Mouse (Mus musculus) heart, embryonic 15.5 days (tissue): ENCODE measurements at regions not wholly inside any gene's neighbourhood (a gene's known extent, or its start where the extent isn't known, plus 50 kb on each side); places are given as distances from the start of the nearest gene placed in this dataset.

Experiments used
- ATAC-seq: fragments of 200-750 bp; cut with Nextera tagmentation; replicated peaks from 2 replicates; pipeline ENCODE4 v1.8.0; 2017; ENCODE audit warnings: low read depth, moderate TSS enrichment; ENCODE audit not compliant: insufficient number of reproducible peaks, insufficient read depth, low FRiP score
- H3K27ac ChIP-seq: fragments of 300-500 bp; sonication (generic); 2 replicates; pipeline ENCODE4 v1.5.1; 2015; ENCODE audit warnings: mild to moderate bottlenecking, inconsistent platforms
- H3K27me3 ChIP-seq: fragments of 300-500 bp; sonication (generic); 2 replicates; pipeline ENCODE4 v1.6.1; 2015; ENCODE audit warnings: inconsistent platforms
- H3K36me3 ChIP-seq: fragments of 300-500 bp; sonication (generic); 2 replicates; pipeline ENCODE4 v1.6.1; 2015; ENCODE audit warnings: mild to moderate bottlenecking, inconsistent platforms
- H3K4me1 ChIP-seq: fragments of 300-500 bp; sonication (generic); replicated peaks from 2 replicates; pipeline ENCODE4 v1.6.1; 2015; ENCODE audit warnings: inconsistent platforms
- H3K4me2 ChIP-seq: fragments of 300-500 bp; sonication (generic); 2 replicates; pipeline ENCODE4 v1.6.1; 2015; ENCODE audit warnings: inconsistent platforms, mild to moderate bottlenecking, moderate library complexity
- H3K4me3 ChIP-seq: fragments of 300-500 bp; sonication (generic); 2 replicates; pipeline ENCODE4 v1.5.1; 2015; ENCODE audit warnings: mild to moderate bottlenecking, inconsistent platforms
- H3K9ac ChIP-seq: fragments of 300-500 bp; sonication (generic); 2 replicates; pipeline ENCODE4 v1.6.1; 2015; ENCODE audit warnings: mild to moderate bottlenecking, inconsistent platforms
- H3K9me3 ChIP-seq: fragments of 300-500 bp; sonication (generic); replicated peaks from 2 replicates; pipeline ENCODE4 v1.6.1; 2016; ENCODE audit warnings: inconsistent platforms
- WGBS: fragments of 180-500 bp; shearing (Covaris S2); methylation state at CpG from one replicate; pipeline ENCODE4 v1.1.7; 2015; ENCODE audit warnings: mixed read lengths; 5-methylcytosine and 5-hydroxymethylcytosine counted together

- ATAC-seq, result no peak
- Histone ChIP-seq H3K27me3 (0 out of 2 replicates have a peak, but pooled peaks cover 2% of the 10 kb centered on the region), H3K4me3 (no peak overlapping the region), H3K36me3 (no peaks in the 10 kb centered on the region), H3K9ac (no peak overlapping the region), H3K27ac (no peak overlapping the region), H3K4me1 (no peaks in the 10 kb centered on the region), H3K4me2 (no peak overlapping the region; the same call in 1 of the 2 replicates), H3K9me3 (no peaks in the 10 kb centered on the region)
- 52% methylated on average over 7 of the region's 7 CpGs for WGBS
Observed at GRCm38 (mm10) chr7:75983809-75984171, 135.7 kb downstream of the Klhl25 start.

- Histone ChIP-seq H3K9me3 (no peaks in the 10 kb centered on the region), H3K4me3 (no peak overlapping the region), H3K36me3 (no peaks in the 10 kb centered on the region), H3K9ac (no peak overlapping the region), H3K27me3 (no peaks in the 10 kb centered on the region), H3K27ac (no peak overlapping the region), H3K4me2 (no peak overlapping the region), H3K4me1 (no peaks in the 10 kb centered on the region)
- ATAC-seq, result no peak
- WGBS, result 36% methylated on average over 5 of the region's 5 CpGs
Observed at GRCm38 (mm10) chr7:75998853-75999252, 150.7 kb downstream of the Klhl25 start.

GRCm38 (mm10) chr7:75999324-75999907 lies 151.3 kb downstream of the Klhl25 start:
- Histone ChIP-seq H3K36me3 (no peaks in the 10 kb centered on the region), H3K4me2 (no peak overlapping the region), H3K27me3 (no peaks in the 10 kb centered on the region), H3K4me3 (no peak overlapping the region), H3K27ac (no peak overlapping the region), H3K9me3 (no peaks in the 10 kb centered on the region), H3K9ac (no peak overlapping the region), H3K4me1 (no peaks in the 10 kb centered on the region)
- 45% methylated on average over 2 of the region's 2 CpGs for WGBS
- ATAC-seq, result no peak

GRCm38 (mm10) chr7:76001012-76001411 lies 152.9 kb downstream of the Klhl25 start:
- Histone ChIP-seq H3K9me3 (no peaks in the 10 kb centered on the region), H3K4me2 (no peak overlapping the region), H3K36me3 (no peaks in the 10 kb centered on the region), H3K9ac (no peak overlapping the region), H3K27me3 (no peaks in the 10 kb centered on the region), H3K27ac (no peak overlapping the region), H3K4me1 (no peaks in the 10 kb centered on the region), H3K4me3 (no peak overlapping the region)
- ATAC-seq, result no peak
- 74% methylated on average over 1 of the region's 1 CpGs for WGBS

GRCm38 (mm10) chr7:76008226-76008625 lies 160.1 kb downstream of the Klhl25 start:
- Histone ChIP-seq H3K9ac (no peak overlapping the region), H3K27ac (no peak overlapping the region), H3K4me3 (no peak overlapping the region), H3K9me3 (no peaks in the 10 kb centered on the region), H3K36me3 (no peaks in the 10 kb centered on the region), H3K4me2 (no peak overlapping the region), H3K4me1 (no peaks in the 10 kb centered on the region), H3K27me3 (no peaks in the 10 kb centered on the region)
- 49% methylated on average over 6 of the region's 6 CpGs for WGBS
- ATAC-seq, result no peak

- H3K9ac ChIP-seq, result no peak overlapping the region
- H3K4me1 ChIP-seq, result no peaks in the 10 kb centered on the region
- no peaks in the 10 kb centered on the region for H3K36me3 ChIP-seq
- no peak overlapping the region for H3K27ac ChIP-seq
- H3K27me3 ChIP-seq, result no peaks in the 10 kb centered on the region
- 59% methylated on average over 3 of the region's 3 CpGs for WGBS
- H3K9me3 ChIP-seq, result no peaks in the 10 kb centered on the region
- H3K4me2 ChIP-seq, result no peak overlapping the region
- no peak for ATAC-seq
- H3K4me3 ChIP-seq, result no peak overlapping the region
Observed at GRCm38 (mm10) chr7:76047743-76048142, 181.9 kb upstream of the Agbl1 start.

- Histone ChIP-seq H3K9ac (no peak overlapping the region), H3K27ac (no peak overlapping the region), H3K4me2 (no peak overlapping the region), H3K27me3 (no peaks in the 10 kb centered on the region), H3K9me3 (no peaks in the 10 kb centered on the region), H3K4me1 (no peaks in the 10 kb centered on the region), H3K36me3 (no peaks in the 10 kb centered on the region), H3K4me3 (no peak overlapping the region)
- 81% methylated on average over 2 of the region's 2 CpGs for WGBS
- ATAC-seq, result no peak
Observed at GRCm38 (mm10) chr7:76049342-76049741, 180.3 kb upstream of the Agbl1 start.

GRCm38 (mm10) chr7:76053843-76054242 lies 175.8 kb upstream of the Agbl1 start:
- WGBS, result 70% methylated on average over 3 of the region's 3 CpGs
- Histone ChIP-seq H3K4me2 (no peak overlapping the region), H3K27me3 (no peaks in the 10 kb centered on the region), H3K36me3 (no peaks in the 10 kb centered on the region), H3K9ac (no peak overlapping the region), H3K4me1 (no peaks in the 10 kb centered on the region), H3K9me3 (no peaks in the 10 kb centered on the region), H3K4me3 (no peak overlapping the region), H3K27ac (no peak overlapping the region)
- no peak for ATAC-seq

- 61% methylated on average over 1 of the region's 1 CpGs for WGBS
- H3K9ac ChIP-seq, result no peak overlapping the region
- H3K9me3 ChIP-seq, result no peaks in the 10 kb centered on the region
- no peak for ATAC-seq
- H3K4me1 ChIP-seq, result no peaks in the 10 kb centered on the region
- H3K4me3 ChIP-seq, result no peak overlapping the region
- H3K27ac ChIP-seq, result no peak overlapping the region
- H3K4me2 ChIP-seq, result no peak overlapping the region
- H3K36me3 ChIP-seq, result no peaks in the 10 kb centered on the region
- no peaks in the 10 kb centered on the region for H3K27me3 ChIP-seq
Observed at GRCm38 (mm10) chr7:76099149-76099548, 130.5 kb upstream of the Agbl1 start.

- 86% methylated on average over 8 of the region's 8 CpGs for WGBS
Observed at GRCm38 (mm10) chr7:76121242-76121844, 108.3 kb upstream of the Agbl1 start.

GRCm38 (mm10) chr7:76127641-76128111 lies 102.0 kb upstream of the Agbl1 start:
- Histone ChIP-seq H3K4me3 (no peak overlapping the region), H3K27ac (no peak overlapping the region), H3K36me3 (no peaks in the 10 kb centered on the region), H3K9ac (no peak overlapping the region), H3K4me1 (no peaks in the 10 kb centered on the region), H3K4me2 (no peak overlapping the region), H3K9me3 (no peaks in the 10 kb centered on the region), H3K27me3 (no peaks in the 10 kb centered on the region)
- WGBS, result 65% methylated on average over 2 of the region's 2 CpGs
- no peak for ATAC-seq

More at GRCm38 (mm10) chr7:76121242-76121844, 108.3 kb upstream of the Agbl1 start:
- no peak for ATAC-seq
- Histone ChIP-seq H3K27me3 (no peaks in the 10 kb centered on the region), H3K27ac (no peak overlapping the region), H3K4me2 (no peak overlapping the region), H3K9ac (no peak overlapping the region), H3K4me1 (no peaks in the 10 kb centered on the region), H3K4me3 (no peak overlapping the region), H3K36me3 (no peaks in the 10 kb centered on the region), H3K9me3 (no peaks in the 10 kb centered on the region)

- H3K27me3 ChIP-seq, result no peaks in the 10 kb centered on the region
- no peak overlapping the region for H3K27ac ChIP-seq
- no peak for ATAC-seq
- H3K36me3 ChIP-seq, result no peaks in the 10 kb centered on the region
- H3K4me1 ChIP-seq, result no peaks in the 10 kb centered on the region
- no peaks in the 10 kb centered on the region for H3K9me3 ChIP-seq
- H3K4me2 ChIP-seq, result no peak overlapping the region
- no peak overlapping the region for H3K4me3 ChIP-seq
- H3K9ac ChIP-seq, result no peak overlapping the region
- 65% methylated on average over 4 of the region's 4 CpGs for WGBS
Observed at GRCm38 (mm10) chr7:76142455-76142854, 87.2 kb upstream of the Agbl1 start.
